Mouse (Mus musculus) macrophage (primary cell): ENCODE measurements around the gene Ears2. TPM values are rescaled to one million over a fixed set of nuclear protein-coding genes. Genes with fewer than 3 reads are reported as not detected.

ENCODE experiments used
- H3K27ac ChIP-seq: fragments of 350-480 bp; formaldehyde crosslinking; 2 replicates; pipeline ENCODE4 v1.9.0; 2021
- H3K36me3 ChIP-seq: fragments of 350-480 bp; formaldehyde crosslinking; 2 replicates; pipeline ENCODE4 v1.9.0; 2021; ENCODE audit errors: inconsistent target
- H3K4me3 ChIP-seq: fragments of 350-480 bp; formaldehyde crosslinking; 2 replicates; pipeline ENCODE4 v1.9.0; 2021; ENCODE audit errors: inconsistent target
- H3K79me2 ChIP-seq: fragments of 350-480 bp; formaldehyde crosslinking; 2 replicates; pipeline ENCODE4 v1.9.0; 2021; ENCODE audit errors: inconsistent target
- WGBS: methylation state at CpG from one replicate; pipeline ENCODE4 v1.1.7; 2026; ENCODE audit warnings: inconsistent platforms; ENCODE audit not compliant: missing documents; 5-methylcytosine and 5-hydroxymethylcytosine counted together
- polyA plus RNA-seq: library from polyadenylated mRNA; stranded (reverse); fragments of 250-400 nt; gene quantifications from 3 replicates; pipeline ENCODE4 v1.2.4, GENCODE M21; 2018; ENCODE audit warnings: inconsistent platforms
- total RNA-seq, 78 experiments: library from RNA; depleted of rRNA; stranded (reverse); fragments of 250-400 nt; gene quantifications; 1 replicate in 9 of 78; 2 replicates in 24 of 78; 3 replicates in 43 of 78; 4 replicates in 2 of 78; pipeline ENCODE4 v1.2.4; 2018; ENCODE audit warnings: inconsistent platforms in 56 of 78

Gene Ears2
- 10 to 100 TPM in 1 of 26 experiments, 1 to 10 TPM in 23, under 1 TPM in 2; 0.74 to 12.3 (median 5.6) TPM for total RNA-seq (2018; cell fraction: chromatin; rRNA removed)
- total RNA-seq (2018; cell fraction: cytosol; rRNA removed): 1 to 10 TPM in 25 of 26 experiments, under 1 TPM in 1; 0.81 to 4.1 (median 2.7) TPM
- 10 to 100 TPM in 1 of 26 experiments, 1 to 10 TPM in 23, under 1 TPM in 2; 0.82 to 11.9 (median 4.6) TPM for total RNA-seq (2018; cell fraction: nucleus; rRNA removed)
- polyA plus RNA-seq: 1.7 to 6.3 TPM (median 2.3 TPM) in 3 replicates

DNA sequence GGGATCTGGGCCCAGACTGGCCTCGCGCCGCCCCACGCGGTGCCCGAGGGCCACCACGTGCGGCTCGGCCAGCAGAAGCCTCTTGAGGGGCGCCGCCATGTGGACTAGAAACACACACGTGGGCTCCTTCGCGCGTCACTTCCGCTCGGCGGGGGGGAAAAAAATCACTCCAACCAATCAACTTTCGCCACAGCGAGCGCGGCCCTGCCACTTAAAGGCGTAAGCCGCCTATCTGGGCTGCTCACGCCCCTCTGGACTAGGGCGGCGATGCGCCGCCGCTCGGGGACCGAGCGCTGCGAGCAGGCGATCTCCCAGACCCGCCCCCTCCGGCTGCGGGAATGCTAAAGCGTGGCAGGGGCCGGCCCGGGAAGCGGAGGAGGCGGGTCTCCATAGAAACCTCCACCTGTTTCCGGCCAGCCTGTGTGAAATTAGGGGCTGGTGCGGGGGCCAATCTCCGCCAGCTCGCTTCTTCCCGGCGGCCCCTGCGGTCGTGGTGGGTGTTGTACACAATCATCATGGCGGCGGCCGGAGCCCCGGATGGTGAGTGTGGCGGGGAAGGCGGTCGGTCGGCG, at the start of gene Ears2, which contains the start of gene Ubfd1:
Ears2 (minus strand) TSS at position 319 of the 572 bp plus-strand sequence.
Ubfd1 (plus strand) TSS at position 231 of the 572 bp plus-strand sequence.
- WGBS: 1% methylated on average over 60 of the region's 60 CpGs
- Histone ChIP-seq H3K79me2 (peaks cover 40% of the 10 kb centered on the region), H3K36me3 (peaks cover 4% of the 10 kb centered on the region), H3K4me3 (peak within 1 kb of the TSS; percentile 60), H3K27ac (peak within 1 kb of the TSS; percentile 57)

DNA sequence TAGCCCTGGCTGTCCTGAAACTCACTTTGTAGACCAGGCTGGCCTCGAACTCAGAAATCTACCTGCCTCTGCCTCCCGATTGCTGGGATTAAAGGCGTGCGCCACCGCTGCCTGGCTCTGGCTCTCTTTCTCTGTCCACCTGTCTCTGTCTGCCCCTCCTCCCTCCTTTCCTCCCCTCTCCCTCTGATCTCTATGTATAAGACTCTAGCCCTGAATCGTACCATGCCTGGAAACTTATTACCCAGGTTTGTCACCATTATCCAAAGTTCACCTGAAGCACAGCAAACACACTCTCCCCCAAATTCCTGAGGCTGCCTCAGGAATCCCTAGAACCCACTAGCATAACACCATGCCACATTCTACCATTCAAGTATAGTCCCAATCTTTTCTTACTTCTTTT, 41.1 kb upstream of the Ears2 start:
- no peak overlapping the region for H3K4me3 ChIP-seq
- WGBS: 92% methylated on average over 5 of the region's 6 CpGs
- peaks cover 25% of the 10 kb centered on the region for H3K36me3 ChIP-seq
- no peaks in the 10 kb centered on the region for H3K79me2 ChIP-seq
- no peak overlapping the region for H3K27ac ChIP-seq

DNA sequence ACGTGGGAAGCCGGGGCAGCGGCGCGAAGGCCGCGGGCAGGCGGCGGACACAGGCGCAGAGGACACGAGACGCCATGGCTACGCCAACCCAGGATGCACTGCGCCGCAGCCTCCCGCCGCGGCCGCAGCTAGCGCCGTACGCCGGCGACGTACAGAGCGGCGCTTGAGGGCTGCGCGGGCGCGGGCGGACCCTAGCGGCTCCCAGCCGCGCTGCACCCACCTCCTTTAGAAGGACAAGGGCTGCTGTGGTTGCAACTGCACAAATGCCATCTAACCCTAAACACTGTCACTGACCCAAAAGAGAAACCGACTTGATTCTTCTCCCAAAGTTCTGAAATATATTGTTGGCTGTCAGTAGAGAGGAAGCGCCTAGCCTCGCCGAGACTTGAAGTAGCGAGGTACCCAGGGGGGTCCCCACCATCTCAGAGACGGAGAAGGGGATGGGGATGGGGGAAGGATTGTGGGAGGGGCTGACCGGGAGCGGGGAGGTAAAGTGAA, 34.7 kb upstream of the Ears2 start, which contains the start of gene Ndufab1:
Ndufab1 (minus strand) TSS at position 140 of the 498 bp plus-strand sequence.
- WGBS: 1% methylated on average over 27 of the region's 43 CpGs
- Histone ChIP-seq H3K27ac (peak within 1 kb of the TSS; percentile 33; the same call in 1 of the 2 replicates), H3K4me3 (peak within 1 kb of the TSS; percentile 73), H3K79me2 (peaks cover 47% of the 10 kb centered on the region), H3K36me3 (peaks cover 14% of the 10 kb centered on the region; the same call in 1 of the 2 replicates)

DNA sequence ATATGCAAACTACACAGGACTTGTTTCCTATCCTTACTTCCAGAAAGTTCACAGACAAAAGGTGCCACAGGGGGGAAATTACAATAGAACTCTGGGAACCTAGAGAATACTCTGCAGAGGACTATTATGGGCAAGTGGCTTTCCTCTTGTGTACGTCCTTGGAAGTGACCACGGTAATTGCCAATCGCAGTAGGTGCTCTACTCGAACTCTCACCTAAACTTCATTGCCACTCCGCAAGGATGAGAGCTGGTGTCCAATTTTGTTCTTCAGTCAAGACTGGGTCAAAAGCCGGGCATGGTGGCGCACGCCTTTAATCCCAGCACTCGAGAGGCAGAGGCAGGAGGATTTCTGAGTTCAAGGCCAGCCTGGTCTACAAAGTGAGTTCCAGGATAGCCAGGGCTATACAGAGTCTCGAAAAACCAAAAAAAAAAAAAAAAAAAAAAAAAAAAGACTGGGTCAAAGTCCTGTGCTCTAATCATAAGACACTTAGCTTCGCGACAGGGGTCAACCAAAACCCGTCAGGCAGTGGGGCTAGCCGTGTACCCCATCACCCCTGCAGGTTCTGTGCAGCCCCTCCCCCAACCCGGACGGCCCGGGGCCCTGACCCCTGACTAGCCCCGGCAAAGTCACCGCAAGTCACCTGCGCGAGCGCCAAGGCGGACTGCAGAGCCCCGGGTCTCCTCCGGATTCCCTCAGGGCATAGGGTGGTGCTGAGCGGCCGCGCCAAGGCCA, 34.1 kb upstream of the Ears2 start:
- H3K4me3 ChIP-seq: peak overlapping the region; percentile 73
- WGBS: 11% methylated on average over 22 of the region's 28 CpGs
- peaks cover 14% of the 10 kb centered on the region for H3K36me3 ChIP-seq
- H3K79me2 ChIP-seq: peaks cover 53% of the 10 kb centered on the region
- peak overlapping the region; percentile 33; the same call in 1 of the 2 replicates for H3K27ac ChIP-seq

DNA sequence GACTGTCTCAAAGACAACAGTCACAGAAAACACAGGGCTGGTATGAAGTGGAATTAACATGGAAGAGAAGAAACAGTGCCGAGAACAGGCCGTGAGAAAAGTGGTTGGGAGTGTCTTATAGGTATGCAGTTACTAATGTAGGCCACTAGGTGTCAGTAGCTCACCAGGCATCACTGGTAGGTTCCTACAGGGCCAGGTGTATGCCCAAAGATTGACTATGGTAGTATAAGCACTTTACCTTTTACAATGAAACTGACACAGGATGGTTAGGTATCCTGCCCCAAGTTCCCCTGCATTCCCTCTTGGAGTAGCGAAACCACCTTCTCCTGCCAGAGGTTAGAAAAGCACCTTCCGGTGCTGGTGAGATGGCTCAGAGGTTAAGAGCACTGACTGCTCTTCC, 32.2 kb upstream of the Ears2 start:
- no peak overlapping the region for H3K4me3 ChIP-seq
- peaks cover 32% of the 10 kb centered on the region for H3K36me3 ChIP-seq
- WGBS: 55% methylated on average over 4 of the region's 4 CpGs
- peaks cover 72% of the 10 kb centered on the region for H3K79me2 ChIP-seq
- H3K27ac ChIP-seq: no peak overlapping the region

DNA sequence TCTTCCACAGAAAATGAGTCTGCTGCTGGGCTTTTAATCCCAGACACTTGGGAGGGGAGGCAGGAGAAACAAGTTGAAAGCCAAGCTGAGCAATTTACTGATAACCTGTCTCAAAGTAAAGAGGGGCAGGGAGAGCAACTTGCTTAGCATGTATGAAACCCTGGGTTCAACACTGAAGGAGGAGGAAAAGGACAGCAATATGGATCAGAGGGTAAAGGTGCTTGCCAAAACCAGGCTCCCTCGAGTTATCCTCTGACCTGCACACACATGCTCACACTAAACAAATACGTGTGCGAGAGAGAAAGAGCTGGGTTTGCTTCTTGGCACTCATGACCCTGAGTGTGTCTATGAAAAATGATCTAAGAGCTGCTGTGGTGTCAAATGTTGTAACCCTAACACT, 30.9 kb upstream of the Ears2 start:
- Histone ChIP-seq H3K36me3 (peaks cover 33% of the 10 kb centered on the region), H3K4me3 (no peak overlapping the region), H3K79me2 (peaks cover 76% of the 10 kb centered on the region), H3K27ac (no peak overlapping the region)
- 93% methylated on average over 3 of the region's 3 CpGs for WGBS

DNA sequence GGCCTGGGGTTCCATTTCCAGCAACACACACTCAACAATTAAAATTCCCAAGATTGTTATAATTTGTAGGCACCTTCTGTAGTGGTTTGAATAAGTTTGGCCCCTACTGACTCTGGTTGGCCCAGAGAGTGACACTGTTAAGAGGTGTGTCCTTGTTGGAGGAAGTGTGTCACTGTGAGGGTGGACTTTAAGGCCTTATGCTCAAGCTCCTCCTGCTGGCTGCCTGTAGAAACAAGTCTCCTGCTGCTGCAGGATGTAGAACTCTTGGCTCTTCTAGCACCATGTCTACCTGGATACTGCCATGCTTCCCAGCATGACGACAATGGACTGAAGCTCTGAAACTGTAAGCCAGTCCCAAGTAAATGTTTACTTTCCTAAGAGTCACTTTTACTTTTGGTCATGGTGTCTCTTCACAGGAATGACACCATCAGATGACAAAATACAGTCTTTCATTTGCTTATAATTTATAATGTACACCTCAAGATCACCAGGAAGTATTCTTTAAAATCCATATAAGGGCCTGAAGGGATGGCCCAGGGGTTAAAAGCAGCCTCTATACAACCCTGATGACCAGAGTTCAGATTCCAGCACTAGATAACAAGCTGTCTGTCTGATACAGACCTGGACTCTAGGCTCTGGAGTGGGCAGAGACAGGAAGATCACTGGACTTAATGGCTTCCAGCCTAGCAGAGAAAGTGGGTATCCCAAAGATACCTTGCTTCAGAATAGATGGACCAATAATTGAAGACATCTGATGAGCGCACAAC, 27.7 kb upstream of the Ears2 start:
- H3K36me3 ChIP-seq: peaks cover 57% of the 10 kb centered on the region
- H3K4me3 ChIP-seq: no peak overlapping the region
- 100% methylated on average over 2 of the region's 2 CpGs for WGBS
- peaks cover 58% of the 10 kb centered on the region for H3K79me2 ChIP-seq
- no peak overlapping the region for H3K27ac ChIP-seq

DNA sequence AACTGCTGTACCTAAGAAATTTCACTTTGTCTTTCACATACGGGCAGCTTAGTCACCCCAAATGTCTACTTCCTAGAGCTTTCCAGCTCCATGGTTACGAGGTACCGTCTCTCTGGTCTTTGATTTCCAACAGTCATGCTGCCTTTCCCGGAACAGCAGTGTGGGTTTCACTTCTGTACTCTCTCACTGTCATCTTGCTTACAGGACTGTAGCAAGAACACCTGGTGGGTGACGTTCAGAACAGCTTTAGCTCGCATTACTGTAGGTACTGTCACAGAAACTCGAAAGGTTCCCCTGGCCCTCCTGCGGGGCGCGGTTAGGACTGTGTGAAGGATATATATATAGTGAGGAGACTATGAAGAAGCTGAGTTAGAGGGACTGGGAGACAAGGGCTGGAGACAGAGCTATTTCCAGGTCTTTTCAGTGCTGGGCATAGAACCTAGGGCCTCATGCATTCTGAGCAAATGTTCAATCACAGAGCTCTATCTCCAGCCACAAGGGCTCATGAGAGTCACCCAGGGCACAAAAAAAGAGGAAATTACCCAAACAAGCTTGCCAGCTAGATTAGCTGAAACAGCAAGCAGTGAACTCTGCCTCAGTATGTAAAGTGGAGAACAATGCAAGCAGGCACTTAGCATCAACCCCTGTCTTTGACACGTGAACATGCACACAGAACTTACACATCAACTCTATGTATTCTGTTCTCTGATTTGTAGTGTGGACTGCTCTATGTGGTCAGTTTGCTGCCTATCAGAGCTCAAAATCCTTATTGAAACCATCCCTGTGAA, 20.3 kb upstream of the Ears2 start:
- H3K27ac ChIP-seq: peak overlapping the region; percentile 71
- 66% methylated on average over 11 of the region's 11 CpGs for WGBS
- H3K4me3 ChIP-seq: no peak overlapping the region
- H3K79me2 ChIP-seq: no peaks in the 10 kb centered on the region
- H3K36me3 ChIP-seq: peaks cover 30% of the 10 kb centered on the region

DNA sequence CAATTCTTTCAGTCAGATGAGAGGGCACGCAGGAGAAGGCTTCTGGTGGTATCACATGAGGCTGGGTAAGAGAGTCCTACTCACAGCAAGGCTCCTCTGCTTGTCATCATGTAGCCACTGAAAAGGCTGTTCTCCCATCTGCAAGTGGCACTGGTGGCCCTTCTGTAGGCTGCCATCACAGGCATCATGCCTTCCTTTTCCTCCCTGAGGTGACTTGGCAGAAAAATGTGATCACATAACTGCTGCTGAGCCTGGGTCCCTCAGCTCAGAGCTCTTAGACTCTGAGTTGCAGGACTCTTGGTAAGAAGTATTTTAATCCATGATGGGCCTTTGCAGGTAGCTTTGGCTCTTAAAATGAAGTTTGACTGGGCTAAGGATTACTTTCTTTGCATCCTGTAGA, 14.0 kb upstream of the Ears2 start:
- Histone ChIP-seq H3K79me2 (no peaks in the 10 kb centered on the region; the same call in 1 of the 2 replicates), H3K4me3 (no peak overlapping the region), H3K27ac (no peak overlapping the region), H3K36me3 (peaks cover 64% of the 10 kb centered on the region)
- 94% methylated on average over 1 of the region's 1 CpGs for WGBS

DNA sequence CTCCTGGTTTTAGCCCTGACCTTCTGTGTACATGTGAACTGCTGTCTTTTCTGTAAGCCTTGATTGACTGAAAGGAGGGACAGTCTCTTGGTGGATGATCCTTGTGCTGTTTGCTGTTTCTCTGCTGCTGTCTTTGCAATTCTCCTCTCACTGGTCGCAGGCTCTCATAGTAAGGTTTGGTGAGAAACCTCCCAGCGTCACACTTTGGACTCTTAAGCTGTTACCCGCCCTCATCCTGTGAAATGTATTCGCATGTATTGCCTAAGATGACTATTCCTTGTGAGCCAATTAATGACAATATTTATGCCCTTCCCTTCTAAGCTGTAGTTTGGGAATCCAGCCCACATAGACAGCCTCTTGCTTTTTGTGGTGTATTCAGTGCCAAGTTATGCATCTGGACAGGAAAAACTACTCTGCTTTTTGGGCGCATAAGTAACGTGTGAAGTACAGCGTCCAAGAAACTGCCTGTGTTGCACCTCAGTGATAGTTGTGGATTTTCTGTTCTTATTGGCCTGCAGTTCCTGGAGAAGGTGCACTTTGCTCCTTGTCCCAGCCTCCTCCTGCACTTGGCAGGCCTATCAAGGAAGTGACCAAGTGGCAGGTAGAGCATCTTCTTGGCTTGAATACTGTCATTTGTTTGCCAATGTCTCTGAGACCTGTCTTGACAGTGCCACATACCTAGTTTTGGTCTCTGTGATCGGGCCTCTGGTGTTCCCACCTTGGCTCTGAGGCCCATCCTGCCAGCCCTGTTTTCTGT, 12.9 kb upstream of the Ears2 start:
- Histone ChIP-seq H3K27ac (no peak overlapping the region), H3K4me3 (no peak overlapping the region), H3K36me3 (peaks cover 75% of the 10 kb centered on the region), H3K79me2 (no peaks in the 10 kb centered on the region; the same call in 1 of the 2 replicates)
- WGBS: 92% methylated on average over 8 of the region's 8 CpGs

DNA sequence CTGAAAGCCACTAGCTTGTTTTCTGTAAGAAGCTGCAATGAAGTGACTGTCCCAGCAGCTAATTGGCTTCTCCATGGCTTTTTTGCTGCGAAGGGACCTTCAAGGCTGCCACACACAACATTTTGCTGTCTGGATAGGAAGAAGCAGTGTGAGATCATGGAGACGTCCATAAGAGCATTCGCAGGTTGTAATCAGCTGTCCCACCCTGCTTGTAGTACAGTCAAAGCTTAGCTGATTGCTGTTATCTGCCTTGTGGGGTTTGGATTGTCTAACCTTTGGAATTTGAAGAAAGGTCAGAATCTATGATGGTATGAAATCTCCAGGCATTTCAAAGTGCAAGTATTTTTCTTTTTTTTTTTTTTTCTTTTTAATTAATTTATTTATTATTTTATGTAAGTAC, 7.3 kb upstream of the Ears2 start:
- no peak overlapping the region for H3K27ac ChIP-seq
- peaks cover 76% of the 10 kb centered on the region for H3K36me3 ChIP-seq
- WGBS: 96% methylated on average over 3 of the region's 3 CpGs
- peaks cover 29% of the 10 kb centered on the region for H3K79me2 ChIP-seq
- no peak overlapping the region for H3K4me3 ChIP-seq

DNA sequence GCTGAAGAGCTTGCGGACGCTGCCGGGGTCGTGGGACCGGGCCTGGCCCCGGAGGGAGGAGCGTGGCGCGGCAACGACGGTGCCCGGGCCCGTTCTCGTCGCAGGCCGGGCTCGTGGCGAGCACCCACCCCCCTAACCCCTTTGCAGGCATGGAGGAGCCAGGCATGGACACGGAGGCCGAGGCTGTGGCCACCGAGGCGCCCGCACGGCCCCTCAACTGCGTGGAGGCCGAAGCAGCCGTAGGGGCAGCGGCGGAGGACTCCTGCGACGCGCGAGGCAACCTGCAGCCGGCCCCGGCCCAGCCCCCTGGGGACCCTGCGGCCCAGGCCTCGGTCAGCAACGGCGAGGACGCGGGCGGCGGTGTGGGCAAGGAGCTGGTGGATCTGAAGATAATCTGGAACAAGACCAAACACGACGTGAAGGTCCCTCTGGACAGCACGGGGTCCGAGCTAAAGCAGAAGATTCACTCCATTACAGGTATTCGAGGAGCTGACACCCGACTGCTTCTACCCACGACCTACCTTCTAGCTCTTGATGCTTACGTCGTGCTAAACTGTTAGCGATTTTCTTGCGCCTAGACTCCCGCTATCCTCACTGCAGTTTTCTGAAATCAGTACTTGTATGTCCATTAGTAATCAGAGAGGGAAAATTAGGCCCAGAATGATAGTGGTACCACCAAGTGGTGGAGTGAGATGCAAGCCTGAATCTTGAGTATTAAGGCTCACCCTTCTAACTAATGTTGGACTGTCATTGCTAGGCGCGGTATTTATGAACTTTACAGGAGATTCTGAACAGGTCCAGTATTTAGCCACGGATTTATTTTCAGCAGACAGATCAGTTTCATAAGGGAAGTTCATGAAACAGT, 686 bp upstream of the Ears2 start:
- H3K4me3 ChIP-seq: peak overlapping the region; percentile 60
- H3K79me2 ChIP-seq: peaks cover 46% of the 10 kb centered on the region
- peaks cover 11% of the 10 kb centered on the region for H3K36me3 ChIP-seq
- 1% methylated on average over 55 of the region's 58 CpGs for WGBS
- peak overlapping the region; percentile 31; the same call in 1 of the 2 replicates for H3K27ac ChIP-seq
